Comparison of ENCODE assay signal across 7 mouse cellular contexts in genomic region chr11:59227604-59228121, GRCm38 (mm10). TPM values are rescaled to one million over a fixed set of nuclear protein-coding genes. Genes with fewer than 3 reads are reported as not detected.
DNase-seq lines count a peak whose midpoint lies in the region; ATAC-seq and TF ChIP-seq lines count a peak whose summit lies in the region.

No protein-coding gene starts in this region.

- ATAC-seq in embryonic facial prominence, embryonic 11.5 days (replicated peaks; ENCODE audit: insufficient number of reproducible peaks, low FRiP score, low TSS enrichment, low read depth): no peak; the same call in 1 of the 2 replicates
- ATAC-seq in hindbrain, embryonic 15.5 days (ENCODE audit: low FRiP score, low read depth): peak; percentile 83
- ATAC-seq in megakaryocyte-erythroid progenitor cell, adult 5-6 weeks (replicated peaks; ENCODE audit: low FRiP score, low TSS enrichment, poor library complexity, severe bottlenecking): peak; percentile 3; the same call in 1 of the 2 replicates

- no peaks in the 10 kb centered on the region for H3K9me3 ChIP-seq in embryonic facial prominence, embryonic 11.5 days (replicated peaks; ENCODE audit: control insufficient read depth, low read length)
- no peaks in the 10 kb centered on the region for H3K9me3 ChIP-seq in hindbrain, embryonic 15.5 days

- H3K27ac ChIP-seq in left cerebral cortex, adult 2 months: peak overlapping the region; percentile 98
- H3K27ac ChIP-seq in embryonic facial prominence, embryonic 11.5 days (replicated peaks; ENCODE audit: low read depth, low read length): peak overlapping the region; percentile 84
- peak overlapping the region; percentile 94 for H3K27ac ChIP-seq in hindbrain, embryonic 15.5 days (replicated peaks)

- peaks cover 7% of the 10 kb centered on the region for H3K4me1 ChIP-seq in embryonic facial prominence, embryonic 11.5 days (ENCODE audit: control insufficient read depth, insufficient read depth, low read length)
- H3K4me1 ChIP-seq in hindbrain, embryonic 15.5 days (replicated peaks): peaks cover 49% of the 10 kb centered on the region

- peak overlapping the region; percentile 86 for H3K4me2 ChIP-seq in embryonic facial prominence, embryonic 11.5 days (ENCODE audit: low read depth, low read length)
- H3K4me2 ChIP-seq in hindbrain, embryonic 15.5 days: peak overlapping the region; percentile 80

- H3K27me3 ChIP-seq in embryonic facial prominence, embryonic 11.5 days (ENCODE audit: control insufficient read depth, insufficient read depth, low read length): no peaks in the 10 kb centered on the region
- no peaks in the 10 kb centered on the region for H3K27me3 ChIP-seq in hindbrain, embryonic 15.5 days

- TF ChIP-seq CTCF in left cerebral cortex, adult 2 months (IDR thresholded peaks at IDR 0.05): no peak

- H3K36me3 ChIP-seq in embryonic facial prominence, embryonic 11.5 days (replicated peaks; ENCODE audit: control insufficient read depth, insufficient read depth, low read depth, low read length): no peaks in the 10 kb centered on the region
- H3K36me3 ChIP-seq in hindbrain, embryonic 15.5 days: no peaks in the 10 kb centered on the region

- intact Hi-C loops in left cerebral cortex, adult 2 months (cut with DNase I): loop anchor here (1.0 to 5.0 kb wide), 3 partner anchors 19 to 260 kb away; partner anchors contain the start of genes 2310033P09Rik and Iba57
- intact Hi-C loops in left cerebral cortex, postnatal 36 days (cut with DNase I): loop anchor here (2.0 to 10.0 kb wide), 2 partner anchors 19 to 257 kb away; partner anchors contain the start of gene 2310033P09Rik

- WGBS in embryonic facial prominence, embryonic 11.5 days: under 1% methylated on average over 51 of the region's 51 CpGs
- WGBS in hindbrain, embryonic 15.5 days: under 1% methylated on average over 42 of the region's 51 CpGs

- DNase-seq in left cerebral cortex, adult 2 months (ENCODE audit: extremely low spot score in 1 of 2, low spot score in 2 of 2): no peak
- no peak for DNase-seq in left cerebral cortex, postnatal 36 days (ENCODE audit: low spot score in 2 of 2)
- DNase-seq in embryonic facial prominence, embryonic 11.5 days (ENCODE audit: low spot score): peak; percentile 62
- DNase-seq in left cerebral cortex, adult 11 months (ENCODE audit: low spot score): no peak
- DNase-seq in retina, embryonic 14.5 days (ENCODE audit: low spot score): no peak

- H3K4me3 ChIP-seq in left cerebral cortex, adult 2 months: peak overlapping the region; percentile 95
- H3K4me3 ChIP-seq in embryonic facial prominence, embryonic 11.5 days (ENCODE audit: low read depth, low read length): peak overlapping the region; percentile 97
- H3K4me3 ChIP-seq in hindbrain, embryonic 15.5 days: peak overlapping the region; percentile 99

- peak overlapping the region; percentile 95 for H3K9ac ChIP-seq in embryonic facial prominence, embryonic 11.5 days (replicated peaks; ENCODE audit: low read length)
- peak overlapping the region; percentile 99 for H3K9ac ChIP-seq in hindbrain, embryonic 15.5 days

RNA-seq across cellular contexts. Expression of gene Arf1, which starts 0.4 kb away (rescaled TPM):
- 100 to 1,000 TPM; 409 to 423 TPM for total RNA-seq in left cerebral cortex, adult 2 months (2021)
- 100 to 1,000 TPM; 415 to 451 TPM for total RNA-seq in left cerebral cortex, postnatal 36 days (2021)
- 626 and 650 TPM in 2 replicates for polyA plus RNA-seq in embryonic facial prominence, embryonic 11.5 days (2014; fragmentation: Nextera tagmentation; extraction: Ambion mirVana)
- polyA plus RNA-seq in hindbrain, embryonic 15.5 days (2015; fragmentation: Nextera tagmentation; extraction: Ambion mirVana): 620 and 653 TPM in 2 replicates
- 163 and 217 TPM in 2 replicates for total RNA-seq in megakaryocyte-erythroid progenitor cell, adult 5-6 weeks (2014; fragmentation: Nextera tagmentation)
- total RNA-seq in megakaryocyte-erythroid progenitor cell, adult 5-6 weeks (2017): 282 and 284 TPM in 2 replicates

RNA-seq across cellular contexts. Expression of gene 2310033P09Rik, which starts 19.5 kb away (rescaled TPM):
- 10 to 100 TPM; 21.0 to 23.6 TPM for total RNA-seq in left cerebral cortex, adult 2 months (2021)
- 10 to 100 TPM; 19.2 to 20.2 TPM for total RNA-seq in left cerebral cortex, postnatal 36 days (2021)
- polyA plus RNA-seq in embryonic facial prominence, embryonic 11.5 days (2014; fragmentation: Nextera tagmentation; extraction: Ambion mirVana): 35.7 and 36.8 TPM in 2 replicates
- 27.7 and 28.6 TPM in 2 replicates for polyA plus RNA-seq in hindbrain, embryonic 15.5 days (2015; fragmentation: Nextera tagmentation; extraction: Ambion mirVana)
- total RNA-seq in megakaryocyte-erythroid progenitor cell, adult 5-6 weeks (2014; fragmentation: Nextera tagmentation): 16.6 and 36.0 TPM in 2 replicates
- total RNA-seq in megakaryocyte-erythroid progenitor cell, adult 5-6 weeks (2017): 15.4 and 17.6 TPM in 2 replicates

RNA-seq across cellular contexts. Expression of gene Mrpl55, which starts 25.4 kb away (rescaled TPM):
- total RNA-seq in left cerebral cortex, adult 2 months (2021): 10 to 100 TPM; 33.8 to 33.9 TPM
- 10 to 100 TPM; 33.5 to 39.2 TPM for total RNA-seq in left cerebral cortex, postnatal 36 days (2021)
- polyA plus RNA-seq in embryonic facial prominence, embryonic 11.5 days (2014; fragmentation: Nextera tagmentation; extraction: Ambion mirVana): 89.8 and 95.2 TPM in 2 replicates
- polyA plus RNA-seq in hindbrain, embryonic 15.5 days (2015; fragmentation: Nextera tagmentation; extraction: Ambion mirVana): 93.3 and 103 TPM in 2 replicates
- 49.2 and 76.8 TPM in 2 replicates for total RNA-seq in megakaryocyte-erythroid progenitor cell, adult 5-6 weeks (2014; fragmentation: Nextera tagmentation)
- total RNA-seq in megakaryocyte-erythroid progenitor cell, adult 5-6 weeks (2017): 57.4 and 106 TPM in 2 replicates

RNA-seq across cellular contexts. Expression of gene Guk1, which starts 35.7 kb away (rescaled TPM):
- 100 to 1,000 TPM; 135 TPM for total RNA-seq in left cerebral cortex, adult 2 months (2021)
- 100 to 1,000 TPM; 128 to 152 TPM for total RNA-seq in left cerebral cortex, postnatal 36 days (2021)
- polyA plus RNA-seq in embryonic facial prominence, embryonic 11.5 days (2014; fragmentation: Nextera tagmentation; extraction: Ambion mirVana): 121 and 139 TPM in 2 replicates
- polyA plus RNA-seq in hindbrain, embryonic 15.5 days (2015; fragmentation: Nextera tagmentation; extraction: Ambion mirVana): 245 and 247 TPM in 2 replicates
- total RNA-seq in megakaryocyte-erythroid progenitor cell, adult 5-6 weeks (2014; fragmentation: Nextera tagmentation): 72.9 and 91.5 TPM in 2 replicates
- 52.0 and 72.3 TPM in 2 replicates for total RNA-seq in megakaryocyte-erythroid progenitor cell, adult 5-6 weeks (2017)

RNA-seq across cellular contexts. Expression of gene Gjc2, which starts 44.6 kb away (rescaled TPM):
- total RNA-seq in left cerebral cortex, adult 2 months (2021): 1 to 10 TPM; 7.4 to 8.0 TPM
- 10 to 100 TPM; 10.1 to 17.5 TPM for total RNA-seq in left cerebral cortex, postnatal 36 days (2021)
- 0.15 TPM in 1 of 2 replicates, not detected in the other for polyA plus RNA-seq in embryonic facial prominence, embryonic 11.5 days (2014; fragmentation: Nextera tagmentation; extraction: Ambion mirVana)
- polyA plus RNA-seq in hindbrain, embryonic 15.5 days (2015; fragmentation: Nextera tagmentation; extraction: Ambion mirVana): 0.30 and 0.39 TPM in 2 replicates
- 0.55 TPM in 1 of 2 replicates, not detected in the other for total RNA-seq in megakaryocyte-erythroid progenitor cell, adult 5-6 weeks (2014; fragmentation: Nextera tagmentation)
- not detected in 2 replicates for total RNA-seq in megakaryocyte-erythroid progenitor cell, adult 5-6 weeks (2017)
